Mouse (Mus musculus) G1E (cell line): Measurements from ENCODE around the gene Gm10282. TPM values are rescaled to one million over a fixed set of nuclear protein-coding genes. Genes with fewer than 3 reads are reported as not detected.

Experiments used
- ATAC-seq: 2 replicates; pipeline ENCODE4 v1.8.0; 2016; ENCODE audit warnings: mild to moderate bottlenecking; ENCODE audit not compliant: insufficient number of reproducible peaks, poor library complexity, low FRiP score, severe bottlenecking; ENCODE audit errors: extremely low read depth
- DNase-seq: peaks from one replicate; pipeline ENCODE4 v3.0.0; 2012; ENCODE audit warnings: low spot score
- H3K27me3 ChIP-seq: 2 replicates; pipeline ENCODE4 v1.6.1; 2012; ENCODE audit warnings: mild to moderate bottlenecking, low read length, inconsistent platforms; ENCODE audit not compliant: insufficient read depth
- H3K36me3 ChIP-seq: replicated peaks from 2 replicates; pipeline ENCODE3; 2012; ENCODE audit warnings: mild to moderate bottlenecking, inconsistent platforms
- H3K4me1 ChIP-seq: 2 replicates; pipeline ENCODE4 v1.6.1; 2012; ENCODE audit warnings: low read depth, low read length, inconsistent platforms, mixed read lengths; ENCODE audit not compliant: insufficient read depth
- H3K4me3 ChIP-seq: 2 replicates; pipeline ENCODE4 v1.5.1; 2012; ENCODE audit warnings: low read depth, mild to moderate bottlenecking, inconsistent platforms, low read length, moderate library complexity, mixed read lengths
- H3K9me3 ChIP-seq: replicated peaks from 2 replicates; pipeline ENCODE4 v1.6.1; 2012; ENCODE audit warnings: inconsistent platforms
- CTCF ChIP-seq: IDR thresholded peaks from 2 replicates; pipeline ENCODE4 v1.5.1; 2012; ENCODE audit warnings: low read depth, low read length, inconsistent platforms, mixed read lengths
- GATA1 ChIP-seq: IDR thresholded peaks from 2 replicates; pipeline ENCODE4 v1.6.1; 2012; ENCODE audit warnings: borderline replicate concordance, low read length, inconsistent platforms, mixed read lengths
- GATA2 ChIP-seq: IDR thresholded peaks from 2 replicates; pipeline ENCODE4 v1.6.1; 2012; ENCODE audit warnings: low read depth, low read length, inconsistent platforms, borderline replicate concordance
- POLR2AphosphoS5 ChIP-seq: IDR thresholded peaks from 2 replicates; pipeline ENCODE4 v1.6.1; 2012; ENCODE audit warnings: low read depth, low read length, inconsistent platforms; ENCODE audit not compliant: insufficient replicate concordance
- TAL1 ChIP-seq: conservative IDR thresholded peaks from 2 replicates; pipeline ENCODE4 v1.6.1; 2012; ENCODE audit warnings: low read depth, low read length, inconsistent platforms, mixed read lengths
- polyA plus RNA-seq: library from polyadenylated mRNA; stranded (reverse); fragments of >175 nt; gene quantifications from 2 replicates; pipeline ENCODE4 v1.2.3, GENCODE M21; 2012
- total RNA-seq, 2 experiments: library from RNA; stranded (forward) in 1 of 2; stranded (reverse) in 1 of 2; fragments of 200-1000 nt in 1 of 2; fragments of >200 nt in 1 of 2; fragmentation: Nextera tagmentation in 1 of 2; gene quantifications; 2 replicates each; pipeline ENCODE4 v1.2.3; 2014 to 2017

The Gm10282 gene
- total and polyA plus RNA-seq, 3 experiments: 84.2 to 164 (median 87.9) TPM

DNA sequence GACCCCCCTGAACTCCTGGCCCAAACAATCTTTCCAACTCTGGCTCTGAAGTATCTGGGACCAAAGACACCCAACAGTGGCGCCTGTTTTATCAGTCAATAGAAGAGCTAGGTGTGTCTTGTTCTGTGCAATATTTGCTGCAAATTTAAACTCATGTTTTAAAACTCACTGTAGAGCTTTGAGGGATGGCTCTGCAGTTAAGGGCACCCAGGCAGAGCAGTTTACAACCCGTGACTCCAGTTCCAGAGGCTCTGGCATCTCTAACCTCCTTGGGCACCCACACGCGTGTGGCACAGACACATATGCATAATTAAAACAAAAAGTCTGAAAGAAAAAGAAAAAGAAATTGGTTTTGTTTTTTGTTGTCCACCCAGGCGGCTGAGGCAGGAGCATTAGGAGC is 3.6 kb downstream of the Gm10282 start:
- ATAC-seq (no peak), DNase-seq (no peak)
- no peak overlapping the region for H3K4me3 ChIP-seq
- peaks cover 52% of the 10 kb centered on the region for H3K27me3 ChIP-seq
- TF ChIP-seq POLR2AphosphoS5 (no peak), GATA2 (no peak), CTCF (no peak), GATA1 (no peak), TAL1 (no peak)
- H3K36me3 ChIP-seq: no peaks in the 10 kb centered on the region
- H3K9me3 ChIP-seq: no peaks in the 10 kb centered on the region
- peaks cover 4% of the 10 kb centered on the region; the same call in 1 of the 2 replicates for H3K4me1 ChIP-seq

- Histone ChIP-seq H3K4me3 (no peak overlapping the region), H3K27me3 (peaks cover 54% of the 10 kb centered on the region), H3K4me1 (peaks cover 8% of the 10 kb centered on the region; the same call in 1 of the 2 replicates), H3K9me3 (no peaks in the 10 kb centered on the region), H3K36me3 (no peaks in the 10 kb centered on the region)
- ATAC-seq (no peak), DNase-seq (no peak)
- no peak for TF ChIP-seq GATA2
- TF ChIP-seq POLR2AphosphoS5: no peak
- no peak for TF ChIP-seq TAL1
- TF ChIP-seq CTCF: no peak
Measured at GRCm38 (mm10) chr8:72300654-72301400, 4.2 kb downstream of the Gm10282 start.

GRCm38 (mm10) chr8:72298928-72299327 is 6.1 kb downstream of the Gm10282 start:
- H3K36me3 ChIP-seq: no peaks in the 10 kb centered on the region
- H3K4me1 ChIP-seq: peaks cover 18% of the 10 kb centered on the region
- no peak for DNase-seq

DNA sequence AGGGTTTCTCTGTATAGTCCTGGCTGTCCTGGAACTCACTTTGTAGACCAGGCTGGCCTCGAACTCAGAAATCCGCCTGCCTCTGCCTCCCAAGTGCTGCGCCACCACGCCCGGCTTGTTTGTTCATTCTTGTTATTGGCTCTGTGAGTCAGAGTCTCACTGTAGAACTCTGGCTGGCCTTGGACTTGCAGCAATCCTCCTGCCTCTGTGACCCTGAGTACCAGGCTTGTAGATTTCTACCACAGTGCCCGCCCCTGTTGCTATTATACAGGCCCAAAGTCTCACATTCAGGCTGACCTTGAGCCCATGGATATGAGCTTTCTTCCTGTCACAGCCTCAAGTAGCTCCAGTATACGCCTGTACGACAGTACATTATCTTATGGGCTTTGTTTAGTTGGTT is 8.5 kb downstream of the Gm10282 start:
- no peak overlapping the region for H3K4me3 ChIP-seq
- peaks cover 15% of the 10 kb centered on the region for H3K4me1 ChIP-seq

More at GRCm38 (mm10) chr8:72298928-72299327, 6.1 kb downstream of the Gm10282 start:
- TF ChIP-seq GATA1 (no peak), POLR2AphosphoS5 (no peak), CTCF (no peak), GATA2 (no peak), TAL1 (no peak)
- no peak for ATAC-seq
- H3K9me3 ChIP-seq: no peaks in the 10 kb centered on the region
- H3K4me3 ChIP-seq: no peak overlapping the region
- peaks cover 59% of the 10 kb centered on the region for H3K27me3 ChIP-seq

GRCm38 (mm10) chr8:72295679-72296078 is 9.4 kb downstream of the Gm10282 start:
- no peaks in the 10 kb centered on the region for H3K36me3 ChIP-seq
- ATAC-seq (no peak), DNase-seq (no peak)
- no peak overlapping the region for H3K4me3 ChIP-seq
- no peaks in the 10 kb centered on the region; the same call in 1 of the 2 replicates for H3K9me3 ChIP-seq
- TF ChIP-seq POLR2AphosphoS5: no peak
- no peak for TF ChIP-seq GATA2
- no peak for TF ChIP-seq TAL1
- TF ChIP-seq GATA1: no peak
- no peak for TF ChIP-seq CTCF
- H3K27me3 ChIP-seq: peaks cover 39% of the 10 kb centered on the region
- H3K4me1 ChIP-seq: peaks cover 15% of the 10 kb centered on the region

More for the DNA sequence above, 8.5 kb downstream of the Gm10282 start:
- ATAC-seq (no peak), DNase-seq (no peak)
- H3K9me3 ChIP-seq: no peaks in the 10 kb centered on the region; the same call in 1 of the 2 replicates
- peaks cover 45% of the 10 kb centered on the region for H3K27me3 ChIP-seq
- H3K36me3 ChIP-seq: no peaks in the 10 kb centered on the region
- no peak for TF ChIP-seq CTCF
- no peak for TF ChIP-seq GATA2
- TF ChIP-seq GATA1: no peak
- no peak for TF ChIP-seq POLR2AphosphoS5
- TF ChIP-seq TAL1: no peak

DNA sequence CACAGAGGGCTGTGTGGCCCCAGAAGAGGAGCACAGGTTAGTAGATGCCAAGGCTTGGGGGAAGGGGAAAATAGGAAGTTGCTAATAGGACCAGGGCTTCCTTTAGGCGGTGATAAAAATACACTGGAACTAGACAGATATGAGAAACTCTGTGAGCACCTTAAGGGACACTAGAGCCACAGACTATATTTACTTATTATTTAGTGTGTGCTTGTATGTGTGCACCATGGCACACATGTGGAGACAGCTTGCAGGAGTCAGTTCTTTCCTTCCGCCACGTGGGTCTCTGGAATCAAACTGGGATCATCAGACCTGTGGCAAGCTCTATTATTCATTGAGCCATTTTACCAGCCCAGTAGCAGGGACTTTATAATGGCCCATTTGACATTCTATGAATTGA is 9.9 kb downstream of the Gm10282 start:
- TF ChIP-seq POLR2AphosphoS5: no peak
- TF ChIP-seq GATA2: no peak
- no peak for TF ChIP-seq TAL1
- no peak for TF ChIP-seq GATA1
- TF ChIP-seq CTCF: no peak
- H3K9me3 ChIP-seq: no peaks in the 10 kb centered on the region; the same call in 1 of the 2 replicates
- peaks cover 35% of the 10 kb centered on the region for H3K27me3 ChIP-seq
- H3K36me3 ChIP-seq: no peaks in the 10 kb centered on the region
- no peak overlapping the region for H3K4me3 ChIP-seq
- DNase-seq: no peak
- ATAC-seq: no peak
- H3K4me1 ChIP-seq: peaks cover 15% of the 10 kb centered on the region
